Mouse (Mus musculus): ENCODE results near the gene Arntl. TPM values are rescaled to one million over a fixed set of nuclear protein-coding genes. Genes with fewer than 3 reads are reported as not detected.

The Arntl gene
- polyA plus RNA-seq, 1 experiment = 9.5 TPM

- 70% methylated on average over 5 of the region's 5 CpGs for WGBS
- TF ChIP-seq CTCF (IDR thresholded peaks at IDR 0.05; ENCODE audit: control insufficient read depth, insufficient read depth, low read length) (no peak), POLR2A (IDR thresholded peaks at IDR 0.05; ENCODE audit: borderline replicate concordance, control insufficient read depth, low read depth, low read length) (no peak)
- Histone ChIP-seq H3K27ac (ENCODE audit: control insufficient read depth, insufficient read depth, low read depth, low read length, poor library complexity) (no peak overlapping the region), H3K4me3 (replicated peaks; ENCODE audit: control insufficient read depth, low read depth, low read length) (no peak overlapping the region), H3K4me1 (ENCODE audit: control insufficient read depth, insufficient read depth, low read length) (no peaks in the 10 kb centered on the region)
Observed at GRCm38 (mm10) chr7:113247167-113247566, 39.9 kb downstream of the Arntl start.

- Histone ChIP-seq H3K4me3 (replicated peaks; ENCODE audit: control insufficient read depth, low read depth, low read length) (no peak overlapping the region), H3K4me1 (ENCODE audit: control insufficient read depth, insufficient read depth, low read length) (no peaks in the 10 kb centered on the region), H3K27ac (ENCODE audit: control insufficient read depth, insufficient read depth, low read depth, low read length, poor library complexity) (no peak overlapping the region)
- TF ChIP-seq POLR2A (IDR thresholded peaks at IDR 0.05; ENCODE audit: borderline replicate concordance, control insufficient read depth, low read depth, low read length) (no peak), CTCF (IDR thresholded peaks at IDR 0.05; ENCODE audit: control insufficient read depth, insufficient read depth, low read length) (no peak)
- 83% methylated on average over 16 of the region's 16 CpGs for WGBS
Observed at GRCm38 (mm10) chr7:113249134-113249825, 42.0 kb downstream of the Arntl start.

GRCm38 (mm10) chr7:113250433-113250991 is 43.2 kb downstream of the Arntl start:
- no peak for TF ChIP-seq POLR2A (IDR thresholded peaks at IDR 0.05; ENCODE audit: borderline replicate concordance, control insufficient read depth, low read depth, low read length)
- peak; percentile 84 for TF ChIP-seq CTCF (IDR thresholded peaks at IDR 0.05; ENCODE audit: control insufficient read depth, insufficient read depth, low read length)
- 52% methylated on average over 3 of the region's 3 CpGs for WGBS
- Histone ChIP-seq H3K27ac (ENCODE audit: control insufficient read depth, insufficient read depth, low read depth, low read length, poor library complexity) (no peak overlapping the region), H3K4me3 (replicated peaks; ENCODE audit: control insufficient read depth, low read depth, low read length) (no peak overlapping the region), H3K4me1 (ENCODE audit: control insufficient read depth, insufficient read depth, low read length) (no peaks in the 10 kb centered on the region)

- TF ChIP-seq CTCF (IDR thresholded peaks at IDR 0.05; ENCODE audit: control insufficient read depth, insufficient read depth, low read length) (no peak), POLR2A (IDR thresholded peaks at IDR 0.05; ENCODE audit: borderline replicate concordance, control insufficient read depth, low read depth, low read length) (no peak)
- 76% methylated on average over 3 of the region's 3 CpGs for WGBS
Observed at GRCm38 (mm10) chr7:113251001-113251400, 43.7 kb downstream of the Arntl start.

GRCm38 (mm10) chr7:113251554-113251953 is 44.3 kb downstream of the Arntl start:
- TF ChIP-seq POLR2A (IDR thresholded peaks at IDR 0.05; ENCODE audit: borderline replicate concordance, control insufficient read depth, low read depth, low read length) (no peak), CTCF (IDR thresholded peaks at IDR 0.05; ENCODE audit: control insufficient read depth, insufficient read depth, low read length) (no peak)
- Histone ChIP-seq H3K4me3 (replicated peaks; ENCODE audit: control insufficient read depth, low read depth, low read length) (no peak overlapping the region), H3K4me1 (ENCODE audit: control insufficient read depth, insufficient read depth, low read length) (no peaks in the 10 kb centered on the region), H3K27ac (ENCODE audit: control insufficient read depth, insufficient read depth, low read depth, low read length, poor library complexity) (no peak overlapping the region)
- 83% methylated on average over 6 of the region's 6 CpGs for WGBS

More at GRCm38 (mm10) chr7:113251001-113251400, 43.7 kb downstream of the Arntl start:
- H3K27ac ChIP-seq (ENCODE audit: control insufficient read depth, insufficient read depth, low read depth, low read length, poor library complexity) = no peak overlapping the region
- no peaks in the 10 kb centered on the region for H3K4me1 ChIP-seq (ENCODE audit: control insufficient read depth, insufficient read depth, low read length)
- no peak overlapping the region for H3K4me3 ChIP-seq (replicated peaks; ENCODE audit: control insufficient read depth, low read depth, low read length)

- WGBS = 78% methylated on average over 7 of the region's 7 CpGs
- Histone ChIP-seq H3K27ac (ENCODE audit: control insufficient read depth, insufficient read depth, low read depth, low read length, poor library complexity) (no peak overlapping the region), H3K4me1 (ENCODE audit: control insufficient read depth, insufficient read depth, low read length) (no peaks in the 10 kb centered on the region), H3K4me3 (replicated peaks; ENCODE audit: control insufficient read depth, low read depth, low read length) (no peak overlapping the region)
- no peak for TF ChIP-seq POLR2A (IDR thresholded peaks at IDR 0.05; ENCODE audit: borderline replicate concordance, control insufficient read depth, low read depth, low read length)
Observed at GRCm38 (mm10) chr7:113253777-113254405, 46.6 kb downstream of the Arntl start.

GRCm38 (mm10) chr7:113256046-113256445 is 48.8 kb downstream of the Arntl start:
- 38% methylated on average over 4 of the region's 4 CpGs for WGBS
- no peak overlapping the region for H3K4me3 ChIP-seq (replicated peaks; ENCODE audit: control insufficient read depth, low read depth, low read length)
- no peak overlapping the region for H3K27ac ChIP-seq (ENCODE audit: control insufficient read depth, insufficient read depth, low read depth, low read length, poor library complexity)
- no peak for TF ChIP-seq POLR2A (IDR thresholded peaks at IDR 0.05; ENCODE audit: borderline replicate concordance, control insufficient read depth, low read depth, low read length)
- TF ChIP-seq CTCF (IDR thresholded peaks at IDR 0.05; ENCODE audit: control insufficient read depth, insufficient read depth, low read length) = peak; percentile 71
- H3K4me1 ChIP-seq (ENCODE audit: control insufficient read depth, insufficient read depth, low read length) = no peaks in the 10 kb centered on the region

GRCm38 (mm10) chr7:113258430-113258829 is 51.2 kb downstream of the Arntl start:
- TF ChIP-seq POLR2A (IDR thresholded peaks at IDR 0.05; ENCODE audit: borderline replicate concordance, control insufficient read depth, low read depth, low read length) (no peak), CTCF (IDR thresholded peaks at IDR 0.05; ENCODE audit: control insufficient read depth, insufficient read depth, low read length) (peak; percentile 57)
- Histone ChIP-seq H3K4me1 (ENCODE audit: control insufficient read depth, insufficient read depth, low read length) (no peaks in the 10 kb centered on the region), H3K4me3 (replicated peaks; ENCODE audit: control insufficient read depth, low read depth, low read length) (no peak overlapping the region), H3K27ac (ENCODE audit: control insufficient read depth, insufficient read depth, low read depth, low read length, poor library complexity) (no peak overlapping the region)
- WGBS = 39% methylated on average over 4 of the region's 4 CpGs

Data from bone marrow, adult 2 months (tissue).